Comparison of ENCODE assay signal across 9 mouse cellular contexts in the genomic region with DNA sequence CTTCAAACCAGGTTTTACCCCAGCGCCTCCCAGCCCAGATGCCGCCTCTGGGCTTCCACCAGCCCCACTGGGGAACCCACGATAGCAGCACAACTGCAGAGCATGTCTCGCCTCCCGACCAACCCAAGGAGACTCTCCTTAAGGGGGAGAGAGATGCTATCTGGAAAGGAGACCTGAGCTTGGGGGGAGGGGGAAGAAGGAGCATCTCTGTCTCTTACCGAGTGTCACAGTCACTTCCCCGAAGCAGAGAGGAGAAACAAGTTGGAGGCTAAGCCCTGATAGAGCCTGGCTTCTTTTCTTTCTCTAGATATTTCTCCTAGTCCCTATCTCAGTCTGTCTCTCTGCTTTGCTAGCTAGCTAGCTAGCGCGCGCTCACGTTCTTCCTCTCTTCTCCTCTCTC. TPM values are rescaled to one million over a fixed set of nuclear protein-coding genes. Genes with fewer than 3 reads are reported as not detected.
DNase-seq lines count a peak whose midpoint lies in the region; ATAC-seq and TF ChIP-seq lines count a peak whose summit lies in the region.
"Had no signal": no experiment of that assay in that cellular context is flagged by ENCODE, and none has a peak within 500 bp of the region (broad histone marks: within the 10 kb centered on the region; RNA-seq: fewer than 3 reads in every experiment).

No protein-coding gene starts in this region.

- DNase-seq in heart, postnatal 0 days (ENCODE audit: low spot score): no peak
- no peak for DNase-seq in heart, postnatal 10 days
- peak; percentile 18 for DNase-seq in embryo, embryonic 9.5 days (ENCODE audit: extremely low spot score)
- DNase-seq in urinary bladder, postnatal 36 days (ENCODE audit: low spot score in 2 of 2): no peak
- no peak for DNase-seq in lung, adult 18-20 months
- DNase-seq in cerebellum, adult 9-11 months: no peak

- H3K4me2 ChIP-seq in heart, postnatal 0 days (ENCODE audit: low read depth, low read length): peak overlapping the region; percentile 19; the same call in 1 of the 2 replicates
- peak overlapping the region; percentile 27; the same call in 1 of the 2 replicates for H3K4me2 ChIP-seq in intestine, postnatal 0 days (replicated peaks; ENCODE audit: low read depth)
- peak overlapping the region; percentile 58 for H3K4me2 ChIP-seq in neural tube, embryonic 13.5 days

- H3K4me1 ChIP-seq in heart, postnatal 0 days (ENCODE audit: control insufficient read depth, insufficient read depth): no peaks in the 10 kb centered on the region
- H3K4me1 ChIP-seq in intestine, postnatal 0 days (replicated peaks; ENCODE audit: control insufficient read depth, insufficient read depth, low read length): no peaks in the 10 kb centered on the region
- 0 out of 2 replicates have a peak, but pooled peaks cover 3% of the 10 kb centered on the region for H3K4me1 ChIP-seq in neural tube, embryonic 13.5 days (replicated peaks)

- no peak for ATAC-seq in heart, postnatal 0 days (ENCODE audit: insufficient read depth, low read depth)
- no peak for ATAC-seq in intestine, postnatal 0 days
- ATAC-seq in neural tube, embryonic 13.5 days (ENCODE audit: low read depth): peak; percentile 92

- H3K9ac ChIP-seq in heart, postnatal 0 days (replicated peaks; ENCODE audit: low read depth, low read length): no peak overlapping the region
- no peak overlapping the region for H3K9ac ChIP-seq in intestine, postnatal 0 days (ENCODE audit: low read depth, low read length)
- H3K9ac ChIP-seq in neural tube, embryonic 13.5 days: peak overlapping the region; percentile 70

- no peaks in the 10 kb centered on the region for H3K9me3 ChIP-seq in heart, postnatal 0 days (replicated peaks; ENCODE audit: control insufficient read depth, low read length)
- H3K9me3 ChIP-seq in intestine, postnatal 0 days (ENCODE audit: control insufficient read depth): no peaks in the 10 kb centered on the region
- no peaks in the 10 kb centered on the region for H3K9me3 ChIP-seq in neural tube, embryonic 13.5 days

- WGBS in heart, postnatal 0 days: 15% methylated on average over 11 of the region's 11 CpGs
- 23% methylated on average over 11 of the region's 11 CpGs for WGBS in intestine, postnatal 0 days
- WGBS in neural tube, embryonic 13.5 days: 10% methylated on average over 7 of the region's 11 CpGs

- no peak overlapping the region for H3K27ac ChIP-seq in heart, postnatal 0 days (ENCODE audit: low read depth)
- no peak overlapping the region for H3K27ac ChIP-seq in intestine, postnatal 0 days (ENCODE audit: low read depth, low read length)
- H3K27ac ChIP-seq in neural tube, embryonic 13.5 days (replicated peaks): peak overlapping the region; percentile 76

- H3K4me3 ChIP-seq in heart, postnatal 0 days (ENCODE audit: low read depth, low read length): peak overlapping the region; percentile 18; the same call in 1 of the 2 replicates
- H3K4me3 ChIP-seq in intestine, postnatal 0 days (ENCODE audit: low read depth, low read length): peak overlapping the region; percentile 14; the same call in 1 of the 2 replicates
- peak overlapping the region; percentile 44 for H3K4me3 ChIP-seq in neural tube, embryonic 13.5 days

- H3K27me3 ChIP-seq in heart, postnatal 0 days (ENCODE audit: control insufficient read depth, insufficient read depth, low read length): no peaks in the 10 kb centered on the region
- H3K27me3 ChIP-seq in intestine, postnatal 0 days (replicated peaks; ENCODE audit: control insufficient read depth, insufficient read depth, low read length): no peaks in the 10 kb centered on the region
- H3K27me3 ChIP-seq in neural tube, embryonic 13.5 days: no peaks in the 10 kb centered on the region

- no peaks in the 10 kb centered on the region for H3K36me3 ChIP-seq in heart, postnatal 0 days (replicated peaks; ENCODE audit: control insufficient read depth, insufficient read depth, low read length)
- H3K36me3 ChIP-seq in intestine, postnatal 0 days (ENCODE audit: control insufficient read depth, insufficient read depth): no peaks in the 10 kb centered on the region
- H3K36me3 ChIP-seq in neural tube, embryonic 13.5 days: no peaks in the 10 kb centered on the region

- TF ChIP-seq CTCF in heart, postnatal 0 days (IDR thresholded peaks at IDR 0.05; ENCODE audit: low read depth): no peak
- no peak for TF ChIP-seq CTCF in intestine, postnatal 0 days (IDR thresholded peaks at IDR 0.05; ENCODE audit: low read depth)

- intact Hi-C loops in heart, postnatal 10 days (cut with DNase I): no loop called here

- TF ChIP-seq EP300 in heart, postnatal 0 days (IDR thresholded peaks at IDR 0.05; ENCODE audit: low read depth): no peak

RNA-seq across cellular contexts. Expression of a gene that starts 0.9 kb away (rescaled TPM):
- total RNA-seq in heart, postnatal 0 days (2014; rRNA removed; ENCODE audit: low replicate concordance): 2.4 TPM in 1 of 2 replicates, not detected in the other
- polyA plus RNA-seq in heart, postnatal 0 days (2015; fragmentation: Nextera tagmentation; extraction: Ambion mirVana): 0.36 and 0.59 TPM in 2 replicates
- total RNA-seq in heart, postnatal 10 days (2021): under 1 TPM; 0.32 to 0.38 TPM
- polyA plus RNA-seq in intestine, postnatal 0 days (2015; fragmentation: Nextera tagmentation; extraction: Ambion mirVana): 1.0 and 1.3 TPM in 2 replicates
- 20.1 and 21.6 TPM in 2 replicates for polyA plus RNA-seq in neural tube, embryonic 13.5 days (2015; fragmentation: Nextera tagmentation; extraction: Ambion mirVana)
- total RNA-seq: MEL had no signal
